Mouse (Mus musculus): ENCODE results near the gene Galnt18.

Gene Galnt18

GRCm38 (mm10) chr7:111560097-111560496 lies 219.7 kb downstream of the Galnt18 start:
- Histone ChIP-seq H3K27me3 (ENCODE audit: control insufficient read depth, insufficient read depth, low read length, poor library complexity, severe bottlenecking) (no peaks in the 10 kb centered on the region), H3K36me3 (ENCODE audit: control insufficient read depth, insufficient read depth, low read length, poor library complexity, severe bottlenecking) (no peaks in the 10 kb centered on the region)
- no peak for DNase-seq (ENCODE audit: low read depth, low spot score)

GRCm38 (mm10) chr7:111559011-111559410 lies 220.8 kb downstream of the Galnt18 start:
- Histone ChIP-seq H3K36me3 (ENCODE audit: control insufficient read depth, insufficient read depth, low read length, poor library complexity, severe bottlenecking) (no peaks in the 10 kb centered on the region), H3K27me3 (ENCODE audit: control insufficient read depth, insufficient read depth, low read length, poor library complexity, severe bottlenecking) (no peaks in the 10 kb centered on the region)
- DNase-seq (ENCODE audit: low read depth, low spot score), result no peak

- DNase-seq (ENCODE audit: low read depth, low spot score), result no peak
These were observed 228.8 kb downstream of the Galnt18 start for GRCm38 (mm10) chr7:111550987-111551386.

GRCm38 (mm10) chr7:111547069-111547468 lies 232.7 kb downstream of the Galnt18 start:
- Histone ChIP-seq H3K27me3 (ENCODE audit: control insufficient read depth, insufficient read depth, low read length, poor library complexity, severe bottlenecking) (no peaks in the 10 kb centered on the region), H3K36me3 (ENCODE audit: control insufficient read depth, insufficient read depth, low read length, poor library complexity, severe bottlenecking) (no peaks in the 10 kb centered on the region)
- no peak for DNase-seq (ENCODE audit: low read depth, low spot score)

More at GRCm38 (mm10) chr7:111550987-111551386, 228.8 kb downstream of the Galnt18 start:
- Histone ChIP-seq H3K27me3 (ENCODE audit: control insufficient read depth, insufficient read depth, low read length, poor library complexity, severe bottlenecking) (no peaks in the 10 kb centered on the region), H3K36me3 (ENCODE audit: control insufficient read depth, insufficient read depth, low read length, poor library complexity, severe bottlenecking) (no peaks in the 10 kb centered on the region)

- DNase-seq (ENCODE audit: low read depth, low spot score), result no peak
- Histone ChIP-seq H3K36me3 (ENCODE audit: control insufficient read depth, insufficient read depth, low read length, poor library complexity, severe bottlenecking) (no peaks in the 10 kb centered on the region), H3K27me3 (ENCODE audit: control insufficient read depth, insufficient read depth, low read length, poor library complexity, severe bottlenecking) (no peaks in the 10 kb centered on the region)
These were observed 234.2 kb downstream of the Galnt18 start for GRCm38 (mm10) chr7:111545614-111546013.

- H3K36me3 ChIP-seq (ENCODE audit: control insufficient read depth, insufficient read depth, low read length, poor library complexity, severe bottlenecking), result no peaks in the 10 kb centered on the region
- no peaks in the 10 kb centered on the region for H3K27me3 ChIP-seq (ENCODE audit: control insufficient read depth, insufficient read depth, low read length, poor library complexity, severe bottlenecking)
- DNase-seq (ENCODE audit: low read depth, low spot score), result no peak
These were observed 241.8 kb downstream of the Galnt18 start for GRCm38 (mm10) chr7:111537946-111538345.

- Histone ChIP-seq H3K27me3 (ENCODE audit: control insufficient read depth, insufficient read depth, low read length, poor library complexity, severe bottlenecking) (no peaks in the 10 kb centered on the region), H3K36me3 (ENCODE audit: control insufficient read depth, insufficient read depth, low read length, poor library complexity, severe bottlenecking) (no peaks in the 10 kb centered on the region)
- DNase-seq (ENCODE audit: low read depth, low spot score), result no peak
These were observed 244.9 kb downstream of the Galnt18 start for GRCm38 (mm10) chr7:111534826-111535405.

GRCm38 (mm10) chr7:111528961-111529643 lies 250.7 kb downstream of the Galnt18 start:
- H3K36me3 ChIP-seq (ENCODE audit: control insufficient read depth, insufficient read depth, low read length, poor library complexity, severe bottlenecking), result no peaks in the 10 kb centered on the region
- no peaks in the 10 kb centered on the region for H3K27me3 ChIP-seq (ENCODE audit: control insufficient read depth, insufficient read depth, low read length, poor library complexity, severe bottlenecking)
- DNase-seq (ENCODE audit: low read depth, low spot score), result no peak

- no peak for DNase-seq (ENCODE audit: low read depth, low spot score)
- no peaks in the 10 kb centered on the region for H3K27me3 ChIP-seq (ENCODE audit: control insufficient read depth, insufficient read depth, low read length, poor library complexity, severe bottlenecking)
- H3K36me3 ChIP-seq (ENCODE audit: control insufficient read depth, insufficient read depth, low read length, poor library complexity, severe bottlenecking), result no peaks in the 10 kb centered on the region
These were observed 251.3 kb downstream of the Galnt18 start for GRCm38 (mm10) chr7:111528462-111528861.

GRCm38 (mm10) chr7:111520881-111521280 lies 258.9 kb downstream of the Galnt18 start:
- no peaks in the 10 kb centered on the region for H3K27me3 ChIP-seq (ENCODE audit: control insufficient read depth, insufficient read depth, low read length, poor library complexity, severe bottlenecking)
- no peaks in the 10 kb centered on the region for H3K36me3 ChIP-seq (ENCODE audit: control insufficient read depth, insufficient read depth, low read length, poor library complexity, severe bottlenecking)
- no peak for DNase-seq (ENCODE audit: low read depth, low spot score)

GRCm38 (mm10) chr7:111518581-111519242 lies 261.1 kb downstream of the Galnt18 start:
- no peaks in the 10 kb centered on the region for H3K36me3 ChIP-seq (ENCODE audit: control insufficient read depth, insufficient read depth, low read length, poor library complexity, severe bottlenecking)
- no peak for DNase-seq (ENCODE audit: low read depth, low spot score)
- H3K27me3 ChIP-seq (ENCODE audit: control insufficient read depth, insufficient read depth, low read length, poor library complexity, severe bottlenecking), result no peaks in the 10 kb centered on the region

GRCm38 (mm10) chr7:111516882-111517281 lies 262.9 kb downstream of the Galnt18 start:
- Histone ChIP-seq H3K27me3 (ENCODE audit: control insufficient read depth, insufficient read depth, low read length, poor library complexity, severe bottlenecking) (no peaks in the 10 kb centered on the region), H3K36me3 (ENCODE audit: control insufficient read depth, insufficient read depth, low read length, poor library complexity, severe bottlenecking) (no peaks in the 10 kb centered on the region)
- no peak for DNase-seq (ENCODE audit: low read depth, low spot score)

- Histone ChIP-seq H3K27me3 (ENCODE audit: control insufficient read depth, insufficient read depth, low read length, poor library complexity, severe bottlenecking) (no peaks in the 10 kb centered on the region), H3K36me3 (ENCODE audit: control insufficient read depth, insufficient read depth, low read length, poor library complexity, severe bottlenecking) (no peaks in the 10 kb centered on the region)
- DNase-seq (ENCODE audit: low read depth, low spot score), result no peak
These were observed 264.3 kb downstream of the Galnt18 start for GRCm38 (mm10) chr7:111515471-111515870.

GRCm38 (mm10) chr7:111509167-111509854 lies 270.5 kb downstream of the Galnt18 start:
- Histone ChIP-seq H3K27me3 (ENCODE audit: control insufficient read depth, insufficient read depth, low read length, poor library complexity, severe bottlenecking) (no peaks in the 10 kb centered on the region), H3K36me3 (ENCODE audit: control insufficient read depth, insufficient read depth, low read length, poor library complexity, severe bottlenecking) (no peaks in the 10 kb centered on the region)
- DNase-seq (ENCODE audit: low read depth, low spot score), result no peak

- H3K27me3 ChIP-seq (ENCODE audit: control insufficient read depth, insufficient read depth, low read length, poor library complexity, severe bottlenecking), result no peaks in the 10 kb centered on the region
- no peaks in the 10 kb centered on the region for H3K36me3 ChIP-seq (ENCODE audit: control insufficient read depth, insufficient read depth, low read length, poor library complexity, severe bottlenecking)
- no peak for DNase-seq (ENCODE audit: low read depth, low spot score)
These were observed 279.2 kb downstream of the Galnt18 start for GRCm38 (mm10) chr7:111500616-111501015.

All from splenic B cell, adult 2 months (primary cell).